Mouse (Mus musculus) stomach, postnatal 0 days (tissue): ENCODE data around the gene Klrb1b. TPM values are rescaled to one million over a fixed set of nuclear protein-coding genes. Genes with fewer than 3 reads are reported as not detected.

Source experiments
- ATAC-seq: fragments of 200-750 bp; cut with Nextera tagmentation; 2 replicates; pipeline ENCODE4 v1.8.0; 2017; ENCODE audit not compliant: low FRiP score, low TSS enrichment
- DNase-seq: peaks from one replicate; pipeline ENCODE4 v3.0.0-alpha.2; 2016; ENCODE audit warnings: low spot score
- H3K27ac ChIP-seq: fragments of 300-500 bp; sonication (generic); replicated peaks from 2 replicates; pipeline ENCODE4 v1.5.1; 2014; ENCODE audit warnings: mild to moderate bottlenecking, control low read depth
- H3K27me3 ChIP-seq: fragments of 300-500 bp; sonication (generic); 2 replicates; pipeline ENCODE4 v1.6.1; 2014; ENCODE audit warnings: low read length; ENCODE audit not compliant: control insufficient read depth, insufficient read depth
- H3K36me3 ChIP-seq: fragments of 300-500 bp; sonication (generic); 2 replicates; pipeline ENCODE4 v1.6.1; 2014; ENCODE audit warnings: low read length, mixed read lengths; ENCODE audit not compliant: control insufficient read depth, insufficient read depth
- H3K4me1 ChIP-seq: fragments of 300-500 bp; sonication (generic); replicated peaks from 2 replicates; pipeline ENCODE4 v1.6.1; 2014; ENCODE audit warnings: antibody characterized with exemption; ENCODE audit not compliant: control insufficient read depth, insufficient read depth
- H3K4me2 ChIP-seq: fragments of 300-500 bp; sonication (generic); replicated peaks from 2 replicates; pipeline ENCODE4 v1.6.1; 2014; ENCODE audit warnings: low read depth, mild to moderate bottlenecking, control low read depth, moderate library complexity
- H3K4me3 ChIP-seq: fragments of 300-500 bp; sonication (generic); 2 replicates; pipeline ENCODE4 v1.5.1; 2014; ENCODE audit warnings: low read depth, low read length, control low read depth
- H3K9ac ChIP-seq: fragments of 300-500 bp; sonication (generic); 2 replicates; pipeline ENCODE4 v1.6.1; 2014; ENCODE audit warnings: mild to moderate bottlenecking, low read length, control low read depth, mixed read lengths
- H3K9me3 ChIP-seq: fragments of 300-500 bp; sonication (generic); 2 replicates; pipeline ENCODE4 v1.6.1; 2016; ENCODE audit warnings: low read length; ENCODE audit not compliant: control insufficient read depth
- CTCF ChIP-seq: IDR thresholded peaks from 2 replicates; pipeline ENCODE4 v1.5.1; 2016; ENCODE audit warnings: antibody characterized with exemption, low read depth, mild to moderate bottlenecking, moderate library complexity
- EP300 ChIP-seq: optimal IDR thresholded peaks from 2 replicates; pipeline ENCODE3; 2016; ENCODE audit warnings: antibody characterized with exemption
- WGBS: fragments of 180-500 bp; shearing (Covaris S2); extraction: QIAGEN DNeasy Blood & Tissue Kit; methylation state at CpG from one replicate; pipeline ENCODE4 v1.1.7; 2014; 5-methylcytosine and 5-hydroxymethylcytosine counted together
- polyA plus RNA-seq: library from polyadenylated mRNA; unstranded; fragments of >200 nt; fragmentation: Nextera tagmentation; extraction: Ambion mirVana; gene quantifications from 2 replicates; pipeline ENCODE4 v1.2.1, GENCODE M21; 2015

The Klrb1b gene
- polyA plus RNA-seq, 1 experiment from 2014 or later: 0.19 TPM

GRCm38 (mm10) chr6:128847401-128847800 is 21.3 kb upstream of the Klrb1b start:
- no peaks in the 10 kb centered on the region for H3K27me3 ChIP-seq
- no peaks in the 10 kb centered on the region; the same call in 1 of the 2 replicates for H3K4me1 ChIP-seq
- H3K4me3 ChIP-seq: no peak overlapping the region
- no peak overlapping the region for H3K4me2 ChIP-seq
- TF ChIP-seq CTCF (no peak), EP300 (no peak)
- H3K9ac ChIP-seq: no peak overlapping the region
- no peaks in the 10 kb centered on the region for H3K9me3 ChIP-seq
- WGBS: 95% methylated on average over 4 of the region's 4 CpGs
- H3K36me3 ChIP-seq: no peaks in the 10 kb centered on the region
- DNase-seq (no peak), ATAC-seq (no peak)
- H3K27ac ChIP-seq: no peak overlapping the region

GRCm38 (mm10) chr6:128845998-128846542 is 19.9 kb upstream of the Klrb1b start:
- no peak overlapping the region for H3K9ac ChIP-seq
- no peak overlapping the region for H3K27ac ChIP-seq
- 72% methylated on average over 6 of the region's 9 CpGs for WGBS
- DNase-seq: no peak
- H3K36me3 ChIP-seq: no peaks in the 10 kb centered on the region
- H3K27me3 ChIP-seq: no peaks in the 10 kb centered on the region
- no peaks in the 10 kb centered on the region for H3K9me3 ChIP-seq
- no peak overlapping the region for H3K4me3 ChIP-seq
- TF ChIP-seq EP300: no peak
- no peak for TF ChIP-seq CTCF
- ATAC-seq: no peak
- no peaks in the 10 kb centered on the region; the same call in 1 of the 2 replicates for H3K4me1 ChIP-seq
- H3K4me2 ChIP-seq: no peak overlapping the region

- Histone ChIP-seq H3K4me2 (no peak overlapping the region), H3K4me1 (no peaks in the 10 kb centered on the region; the same call in 1 of the 2 replicates), H3K9me3 (no peaks in the 10 kb centered on the region), H3K27me3 (no peaks in the 10 kb centered on the region), H3K9ac (no peak overlapping the region), H3K27ac (no peak overlapping the region; the same call in 1 of the 2 replicates), H3K36me3 (no peaks in the 10 kb centered on the region), H3K4me3 (no peak overlapping the region)
- ATAC-seq: peak; percentile 49
- DNase-seq: peak; percentile 91
- WGBS: 42% methylated on average over 7 of the region's 7 CpGs
- TF ChIP-seq EP300: no peak
- peak; percentile 98 for TF ChIP-seq CTCF
Observed at GRCm38 (mm10) chr6:128845319-128845979, 19.3 kb upstream of the Klrb1b start.

GRCm38 (mm10) chr6:128844586-128845080 is 18.5 kb upstream of the Klrb1b start:
- H3K4me1 ChIP-seq: no peaks in the 10 kb centered on the region; the same call in 1 of the 2 replicates
- no peak overlapping the region for H3K9ac ChIP-seq
- no peaks in the 10 kb centered on the region for H3K9me3 ChIP-seq
- no peak for ATAC-seq
- H3K36me3 ChIP-seq: no peaks in the 10 kb centered on the region
- no peak overlapping the region for H3K4me3 ChIP-seq
- no peak overlapping the region for H3K4me2 ChIP-seq
- TF ChIP-seq EP300 (no peak), CTCF (no peak)
- no peaks in the 10 kb centered on the region for H3K27me3 ChIP-seq
- WGBS: 78% methylated on average over 5 of the region's 5 CpGs
- DNase-seq: no peak
- peak overlapping the region; percentile 98 for H3K27ac ChIP-seq

GRCm38 (mm10) chr6:128844131-128844530 is 18.0 kb upstream of the Klrb1b start:
- Histone ChIP-seq H3K9me3 (no peaks in the 10 kb centered on the region), H3K27me3 (no peaks in the 10 kb centered on the region), H3K4me3 (peak overlapping the region; percentile 84), H3K4me1 (no peaks in the 10 kb centered on the region; the same call in 1 of the 2 replicates), H3K9ac (0 out of 2 replicates have a peak overlapping the region, but pooled peaks have one; percentile 23), H3K4me2 (peak overlapping the region; percentile 76), H3K36me3 (no peaks in the 10 kb centered on the region), H3K27ac (peak overlapping the region; percentile 98)
- TF ChIP-seq CTCF (no peak), EP300 (no peak)
- 21% methylated on average over 8 of the region's 8 CpGs for WGBS
- ATAC-seq (no peak), DNase-seq (no peak)
